ENCODE assay signal across 17 mouse cellular contexts in genomic region chr3:136852921-136853320, GRCm38 (mm10).
"Had no signal": no experiment of that assay in that cellular context is flagged by ENCODE, and none has a peak within 500 bp of the region (broad histone marks: within the 10 kb centered on the region; RNA-seq: fewer than 3 reads in every experiment).

No protein-coding gene starts in this region.

- DNase-seq: kidney, adult 2 months; kidney, postnatal 25 days; liver, postnatal 0 days; lung, postnatal 36 days; thymus, adult 2 months; thymus, postnatal 14 days had no signal

- H3K4me2 ChIP-seq: limb, embryonic 13.5 days; liver, embryonic 11.5 days; midbrain, embryonic 13.5 days had no signal

- H3K27ac ChIP-seq: kidney, postnatal 0 days; limb, embryonic 10.5 days; limb, embryonic 13.5 days; liver, embryonic 14.5 days; midbrain, embryonic 10.5 days; midbrain, embryonic 13.5 days; stomach, postnatal 0 days had no signal

- H3K9me3 ChIP-seq: limb, embryonic 10.5 days; limb, embryonic 13.5 days; megakaryocyte, embryonic 14.5 days; midbrain, embryonic 10.5 days; midbrain, embryonic 13.5 days had no signal

- H3K4me3 ChIP-seq: limb, embryonic 10.5 days; limb, embryonic 13.5 days; megakaryocyte, embryonic 14.5 days; midbrain, embryonic 10.5 days; midbrain, embryonic 13.5 days had no signal

- H3K9ac ChIP-seq: limb, embryonic 13.5 days; liver, embryonic 14.5 days; liver, postnatal 0 days; midbrain, embryonic 13.5 days had no signal

- H3K4me1 ChIP-seq: limb, embryonic 10.5 days; limb, embryonic 13.5 days; midbrain, embryonic 10.5 days; midbrain, embryonic 13.5 days had no signal

- H3K27me3 ChIP-seq: limb, embryonic 13.5 days; megakaryocyte, embryonic 14.5 days; midbrain, embryonic 13.5 days had no signal

- ATAC-seq: intestine, postnatal 0 days; liver, postnatal 0 days; midbrain, embryonic 13.5 days; midbrain, embryonic 16.5 days had no signal

- H3K36me3 ChIP-seq: limb, embryonic 10.5 days; limb, embryonic 13.5 days; midbrain, embryonic 10.5 days; midbrain, embryonic 13.5 days had no signal
